Mouse (Mus musculus): Measurements from ENCODE around the gene Paox.

Paox gene

DNA sequence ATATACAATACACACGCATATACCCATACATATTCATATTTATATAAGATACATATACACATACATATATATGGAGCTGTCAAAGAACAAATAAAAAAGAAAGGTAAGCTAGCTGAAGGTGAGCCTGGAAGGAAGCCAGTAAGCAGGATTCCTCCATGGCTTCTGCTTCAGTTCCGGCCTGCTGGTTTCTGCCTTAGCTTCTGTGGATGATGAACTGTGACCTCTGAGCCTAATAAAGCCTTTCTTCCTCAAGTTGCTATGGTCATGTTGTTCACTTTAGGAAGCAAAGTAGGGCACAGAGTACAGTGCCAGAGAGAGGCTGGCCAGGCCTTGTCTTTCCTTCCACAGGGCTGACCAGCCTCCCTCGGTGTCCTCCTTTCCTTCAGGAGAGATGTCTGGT, 55.3 kb downstream of the Paox start:
- no peak for DNase-seq (ENCODE audit: low read depth, low spot score)

DNA sequence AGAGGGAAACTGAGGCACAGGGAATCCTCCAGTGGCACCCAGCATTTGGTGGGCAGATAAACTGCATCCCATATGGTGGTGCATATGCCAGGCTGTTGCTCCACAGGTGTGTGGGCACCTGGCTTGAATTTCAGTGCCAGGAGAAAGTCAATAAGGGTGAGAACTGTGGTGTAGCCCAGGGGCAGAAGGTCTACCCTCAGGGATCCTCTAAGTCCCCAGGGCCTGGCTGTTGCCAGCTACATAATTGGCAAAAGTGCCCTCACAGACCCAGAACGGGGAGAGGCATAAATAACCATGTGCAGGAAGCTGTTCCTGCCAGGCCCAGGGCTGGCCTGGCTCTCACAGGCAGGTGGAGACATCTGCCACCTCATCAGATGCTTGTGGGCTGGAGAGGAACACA, 57.3 kb downstream of the Paox start, which contains the start of gene Olfr523:
TSS of gene Olfr523 (plus strand) at position 282 of the 400 bp plus-strand sequence.
- no peak for DNase-seq (ENCODE audit: low read depth, low spot score)

DNA sequence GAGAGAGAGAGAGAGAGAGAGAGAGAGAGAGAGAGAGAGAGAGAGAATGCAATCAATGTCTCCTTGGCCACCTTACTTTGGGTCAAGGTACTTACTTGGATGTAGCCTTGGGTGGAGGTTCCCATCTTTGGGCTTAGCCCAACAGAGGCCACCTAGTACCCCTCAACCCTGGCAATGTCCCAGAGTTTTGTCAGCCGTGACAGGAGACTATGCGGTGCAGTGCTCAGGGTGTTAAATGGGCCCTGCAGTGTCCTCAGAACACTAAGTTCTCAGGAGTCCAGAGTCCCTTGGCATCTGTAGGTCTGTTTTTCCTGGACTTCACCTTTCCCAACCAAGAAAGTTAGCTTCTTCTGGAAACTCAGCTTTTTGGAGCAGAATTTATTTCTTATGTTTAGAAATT, 63.6 kb downstream of the Paox start:
- no peak for DNase-seq (ENCODE audit: low read depth, low spot score)

DNA sequence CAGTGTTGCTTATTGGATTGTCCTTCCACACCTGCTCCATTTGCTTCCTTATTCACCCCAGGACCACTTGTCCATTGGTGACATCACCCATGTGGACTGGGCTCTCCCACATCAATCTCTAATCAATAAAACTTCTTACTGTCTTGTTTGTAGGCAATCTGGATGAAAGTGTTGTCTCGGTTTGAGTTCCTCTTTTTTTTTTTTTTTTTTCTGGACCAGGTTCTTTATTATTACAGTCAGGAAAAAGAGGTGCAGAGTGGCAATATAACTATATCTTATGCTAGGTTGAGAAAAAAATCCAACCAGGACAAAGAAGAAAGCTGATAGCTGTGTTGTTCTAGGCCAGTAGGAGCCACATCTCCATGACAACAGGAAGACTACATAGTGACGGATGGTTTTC, 65.1 kb downstream of the Paox start:
- no peak for DNase-seq (ENCODE audit: low read depth, low spot score)

DNA sequence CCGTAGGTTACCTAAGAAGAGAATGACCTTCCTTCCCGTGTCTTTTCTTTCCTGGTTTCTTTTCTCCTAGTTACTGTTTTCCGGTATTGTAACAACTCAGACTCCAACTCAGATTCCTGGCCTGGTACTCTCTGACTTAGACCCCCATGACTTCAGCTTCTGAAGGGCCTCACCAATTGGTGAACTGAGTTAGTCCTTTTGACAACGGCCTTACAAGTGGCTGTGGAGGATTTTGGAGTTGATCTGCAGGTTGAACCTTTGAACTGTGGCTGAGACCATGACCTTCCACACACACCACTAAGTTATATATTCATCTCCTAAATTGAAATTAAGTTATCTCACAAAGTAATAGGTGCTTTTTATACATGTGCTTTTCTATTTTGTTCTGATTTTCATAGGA, 68.6 kb downstream of the Paox start:
- no peak for DNase-seq (ENCODE audit: low read depth, low spot score)
